Mouse (Mus musculus): ENCODE results near the gene Poc1a. TPM values are rescaled to one million over a fixed set of nuclear protein-coding genes. Genes with fewer than 3 reads are reported as not detected.

The Poc1a gene
- polyA plus RNA-seq, 1 experiment: 6.1 TPM

GRCm38 (mm10) chr9:106373973-106374372 is 93.1 kb downstream of the Poc1a start:
- 91% methylated on average over 7 of the region's 7 CpGs for WGBS
- Histone ChIP-seq H3K27me3 (replicated peaks; ENCODE audit: control insufficient read depth, insufficient read depth, low read length) (no peaks in the 10 kb centered on the region), H3K36me3 (ENCODE audit: control insufficient read depth, insufficient read depth, low read length) (peaks cover 5% of the 10 kb centered on the region), H3K27ac (ENCODE audit: insufficient read depth, low read depth, low read length) (no peak overlapping the region), H3K4me1 (ENCODE audit: control insufficient read depth, insufficient read depth, low read length) (peaks cover 14% of the 10 kb centered on the region), H3K4me3 (ENCODE audit: insufficient read depth, low read depth, low read length) (no peak overlapping the region)
- DNase-seq: no peak
- TF ChIP-seq CTCF (conservative IDR thresholded peaks at IDR 0.05; ENCODE audit: insufficient read depth, insufficient read length, low read depth, low read length) (no peak), POLR2A (IDR thresholded peaks at IDR 0.05; ENCODE audit: low read depth, low read length) (no peak)

DNA sequence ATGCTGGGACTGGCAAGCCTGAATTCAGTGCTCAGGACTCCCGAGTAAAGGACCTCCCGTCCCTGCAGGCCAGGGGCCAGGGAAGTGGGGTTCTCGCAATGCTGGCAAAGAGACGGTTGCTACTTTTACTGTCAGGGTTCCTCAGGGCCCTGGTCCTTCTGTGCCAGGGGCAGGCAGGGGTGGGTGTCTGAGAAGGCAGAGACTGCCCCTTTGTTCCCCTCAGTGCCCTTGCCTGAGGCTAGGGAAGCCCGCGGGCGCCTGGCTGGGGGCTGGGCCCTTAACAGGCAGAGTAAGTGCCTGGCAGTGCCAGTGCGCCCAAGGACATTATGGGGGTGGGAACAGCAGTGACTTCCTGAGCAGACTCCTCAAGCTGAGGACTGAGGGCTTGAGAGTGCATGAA is 96.4 kb downstream of the Poc1a start:
- peaks cover 5% of the 10 kb centered on the region for H3K36me3 ChIP-seq (ENCODE audit: control insufficient read depth, insufficient read depth, low read length)
- WGBS: 75% methylated on average over 8 of the region's 8 CpGs
- H3K27ac ChIP-seq (ENCODE audit: insufficient read depth, low read depth, low read length): no peak overlapping the region
- TF ChIP-seq POLR2A (IDR thresholded peaks at IDR 0.05; ENCODE audit: low read depth, low read length): no peak
- TF ChIP-seq CTCF (conservative IDR thresholded peaks at IDR 0.05; ENCODE audit: insufficient read depth, insufficient read length, low read depth, low read length): no peak
- no peaks in the 10 kb centered on the region for H3K27me3 ChIP-seq (replicated peaks; ENCODE audit: control insufficient read depth, insufficient read depth, low read length)
- no peaks in the 10 kb centered on the region; the same call in 1 of the 2 replicates for H3K4me1 ChIP-seq (ENCODE audit: control insufficient read depth, insufficient read depth, low read length)
- no peak overlapping the region for H3K4me3 ChIP-seq (ENCODE audit: insufficient read depth, low read depth, low read length)
- no peak for DNase-seq

GRCm38 (mm10) chr9:106378045-106378444 is 97.2 kb downstream of the Poc1a start:
- no peaks in the 10 kb centered on the region for H3K4me1 ChIP-seq (ENCODE audit: control insufficient read depth, insufficient read depth, low read length)
- WGBS: 62% methylated on average over 3 of the region's 3 CpGs
- DNase-seq: no peak
- H3K27me3 ChIP-seq (replicated peaks; ENCODE audit: control insufficient read depth, insufficient read depth, low read length): no peaks in the 10 kb centered on the region
- H3K4me3 ChIP-seq (ENCODE audit: insufficient read depth, low read depth, low read length): no peak overlapping the region
- TF ChIP-seq POLR2A (IDR thresholded peaks at IDR 0.05; ENCODE audit: low read depth, low read length): no peak
- no peak overlapping the region for H3K27ac ChIP-seq (ENCODE audit: insufficient read depth, low read depth, low read length)
- peaks cover 5% of the 10 kb centered on the region for H3K36me3 ChIP-seq (ENCODE audit: control insufficient read depth, insufficient read depth, low read length)

GRCm38 (mm10) chr9:106378753-106379152 is 97.9 kb downstream of the Poc1a start:
- H3K4me3 ChIP-seq (ENCODE audit: insufficient read depth, low read depth, low read length): no peak overlapping the region
- WGBS: 75% methylated on average over 9 of the region's 9 CpGs
- no peak overlapping the region for H3K27ac ChIP-seq (ENCODE audit: insufficient read depth, low read depth, low read length)

DNA sequence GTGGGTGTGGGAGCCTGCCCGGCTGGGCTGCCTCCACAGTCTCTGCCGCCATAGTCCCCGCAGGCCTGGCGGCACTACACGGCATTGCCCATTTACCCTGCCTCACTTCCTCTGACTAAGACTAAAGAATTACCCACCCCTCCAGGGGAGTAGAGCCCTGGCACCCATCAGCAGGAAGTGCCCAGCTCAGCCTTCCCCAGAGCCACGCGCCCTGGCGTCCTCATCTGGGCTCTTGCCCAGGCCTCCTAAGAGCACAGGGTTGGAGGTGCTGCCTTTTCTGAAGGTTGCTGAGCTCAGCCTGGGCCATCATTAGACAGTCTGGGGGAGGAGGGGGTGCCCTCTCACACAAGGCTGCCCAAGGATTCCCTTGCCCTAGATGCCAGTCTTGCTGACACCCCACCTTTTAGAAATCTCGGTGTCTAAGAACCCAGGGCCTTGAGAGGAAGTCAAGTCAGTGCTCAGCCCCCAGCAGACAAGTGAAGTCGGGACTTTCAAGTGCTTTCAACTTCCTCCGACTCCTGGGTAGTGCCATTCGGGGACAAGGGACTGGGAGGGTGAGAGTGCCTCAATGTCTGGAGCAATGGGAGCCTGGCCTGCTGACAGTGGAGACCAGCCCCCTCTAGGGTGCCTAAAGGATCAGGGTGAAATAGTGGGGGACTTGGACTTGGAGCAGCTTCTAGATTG is 105.5 kb downstream of the Poc1a start:
- Histone ChIP-seq H3K4me1 (ENCODE audit: control insufficient read depth, insufficient read depth, low read length) (peaks cover 5% of the 10 kb centered on the region; the same call in 1 of the 2 replicates), H3K4me3 (ENCODE audit: insufficient read depth, low read depth, low read length) (no peak overlapping the region), H3K27me3 (replicated peaks; ENCODE audit: control insufficient read depth, insufficient read depth, low read length) (no peaks in the 10 kb centered on the region), H3K27ac (ENCODE audit: insufficient read depth, low read depth, low read length) (no peak overlapping the region), H3K36me3 (ENCODE audit: control insufficient read depth, insufficient read depth, low read length) (no peaks in the 10 kb centered on the region)
- WGBS: 55% methylated on average over 12 of the region's 12 CpGs
- DNase-seq: no peak
- TF ChIP-seq POLR2A (IDR thresholded peaks at IDR 0.05; ENCODE audit: low read depth, low read length): no peak
- TF ChIP-seq CTCF (conservative IDR thresholded peaks at IDR 0.05; ENCODE audit: insufficient read depth, insufficient read length, low read depth, low read length): no peak

More at GRCm38 (mm10) chr9:106378753-106379152, 97.9 kb downstream of the Poc1a start:
- H3K4me1 ChIP-seq (ENCODE audit: control insufficient read depth, insufficient read depth, low read length): no peaks in the 10 kb centered on the region
- no peak for DNase-seq
- H3K27me3 ChIP-seq (replicated peaks; ENCODE audit: control insufficient read depth, insufficient read depth, low read length): no peaks in the 10 kb centered on the region
- peaks cover 3% of the 10 kb centered on the region for H3K36me3 ChIP-seq (ENCODE audit: control insufficient read depth, insufficient read depth, low read length)
- TF ChIP-seq CTCF (conservative IDR thresholded peaks at IDR 0.05; ENCODE audit: insufficient read depth, insufficient read length, low read depth, low read length) (no peak), POLR2A (IDR thresholded peaks at IDR 0.05; ENCODE audit: low read depth, low read length) (no peak)

DNA sequence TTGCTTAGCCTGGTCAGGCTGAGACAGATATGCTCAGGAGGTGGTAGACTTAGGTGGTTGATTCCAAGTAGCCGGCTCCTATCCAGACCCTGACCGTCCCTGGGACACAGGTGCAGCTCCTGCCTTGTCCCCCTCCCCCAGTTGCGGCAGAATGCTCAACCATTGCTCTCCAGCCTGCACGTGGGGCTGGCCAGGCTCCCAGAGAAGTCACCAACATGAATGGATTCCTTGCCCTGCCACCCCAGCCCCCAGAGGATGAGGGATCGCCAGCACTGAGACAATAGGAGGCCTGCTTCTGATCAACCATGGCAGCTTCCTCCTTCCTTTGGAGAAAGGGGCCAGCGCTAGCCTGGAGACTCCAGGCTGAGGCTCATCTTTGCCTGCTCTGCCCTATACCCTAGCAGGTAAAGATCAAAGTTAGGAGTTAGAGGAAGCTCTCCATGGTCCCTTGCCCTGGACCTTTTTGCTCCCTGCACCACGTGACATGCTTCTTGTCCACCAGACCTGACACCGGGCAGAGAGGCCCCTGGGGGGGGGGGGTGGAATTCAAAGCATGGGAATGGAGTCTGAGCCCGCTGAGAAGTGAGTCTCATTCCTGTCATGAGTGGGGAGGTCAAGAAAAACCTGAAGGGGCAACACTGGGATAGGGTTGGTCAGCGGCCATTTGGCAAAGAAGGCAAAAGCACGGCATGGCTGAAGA is 112.1 kb downstream of the Poc1a start:
- Histone ChIP-seq H3K27me3 (replicated peaks; ENCODE audit: control insufficient read depth, insufficient read depth, low read length) (no peaks in the 10 kb centered on the region), H3K27ac (ENCODE audit: insufficient read depth, low read depth, low read length) (no peak overlapping the region), H3K36me3 (ENCODE audit: control insufficient read depth, insufficient read depth, low read length) (no peaks in the 10 kb centered on the region), H3K4me3 (ENCODE audit: insufficient read depth, low read depth, low read length) (no peak overlapping the region), H3K4me1 (ENCODE audit: control insufficient read depth, insufficient read depth, low read length) (peaks cover 14% of the 10 kb centered on the region)
- TF ChIP-seq CTCF (conservative IDR thresholded peaks at IDR 0.05; ENCODE audit: insufficient read depth, insufficient read length, low read depth, low read length) (no peak), POLR2A (IDR thresholded peaks at IDR 0.05; ENCODE audit: low read depth, low read length) (no peak)
- DNase-seq: no peak
- WGBS: 58% methylated on average over 11 of the region's 11 CpGs

GRCm38 (mm10) chr9:106393548-106393947 is 112.7 kb downstream of the Poc1a start:
- TF ChIP-seq POLR2A (IDR thresholded peaks at IDR 0.05; ENCODE audit: low read depth, low read length) (no peak), CTCF (conservative IDR thresholded peaks at IDR 0.05; ENCODE audit: insufficient read depth, insufficient read length, low read depth, low read length) (no peak)
- no peak for DNase-seq
- peaks cover 16% of the 10 kb centered on the region for H3K4me1 ChIP-seq (ENCODE audit: control insufficient read depth, insufficient read depth, low read length)

More at GRCm38 (mm10) chr9:106393548-106393947, 112.7 kb downstream of the Poc1a start:
- no peaks in the 10 kb centered on the region for H3K27me3 ChIP-seq (replicated peaks; ENCODE audit: control insufficient read depth, insufficient read depth, low read length)
- no peak overlapping the region for H3K4me3 ChIP-seq (ENCODE audit: insufficient read depth, low read depth, low read length)
- WGBS: 70% methylated on average over 8 of the region's 8 CpGs
- no peak overlapping the region for H3K27ac ChIP-seq (ENCODE audit: insufficient read depth, low read depth, low read length)
- no peaks in the 10 kb centered on the region for H3K36me3 ChIP-seq (ENCODE audit: control insufficient read depth, insufficient read depth, low read length)
